Mouse (Mus musculus): Measurements from ENCODE around the gene Agbl2.

GRCm38 (mm10) chr2:90788126-90788525 lies 5.6 kb downstream of the Agbl2 start:
- TF ChIP-seq CTCF (IDR thresholded peaks at IDR 0.05; ENCODE audit: extremely low read depth, insufficient read depth, low read length): no peak
- TF ChIP-seq POLR2A (IDR thresholded peaks at IDR 0.05; ENCODE audit: extremely low read depth, insufficient read depth, low read length): no peak

Data from cortical plate, adult 2 months (tissue).